Mouse (Mus musculus) frontal cortex, postnatal 25 days (tissue): ENCODE results near the gene Wdr38.
"Not testable (repeated sequence)": the region's sequence is repeated elsewhere in the genome, so short reads cannot be mapped to it uniquely, and the experiment has no call there.

Source experiments
- DNase-seq, 2 experiments: peaks; one replicate each; pipeline ENCODE4 v3.0.0; 2022; ENCODE audit warnings: low spot score in 2 of 2

Wdr38 gene

DNA sequence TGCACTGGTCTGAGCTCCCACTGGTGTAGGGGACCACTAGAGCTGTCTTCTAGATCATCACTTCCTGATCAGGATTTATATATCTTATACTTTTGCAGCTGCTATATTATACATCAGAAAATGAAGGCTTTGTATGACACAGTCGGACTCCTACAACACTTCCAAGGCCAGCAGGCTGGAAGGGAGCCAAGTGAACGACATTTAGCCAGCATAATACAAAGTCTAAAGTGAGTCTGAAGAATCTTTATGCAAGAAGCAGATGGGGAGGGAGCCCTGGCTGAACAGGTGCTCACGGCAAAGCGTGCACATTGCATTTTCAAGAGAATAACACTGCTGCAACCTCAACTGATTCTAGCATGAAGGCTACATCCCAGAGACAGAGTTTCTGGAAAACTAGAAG, 4.8 kb upstream of the Wdr38 start:
- DNase-seq, result no peak

DNA sequence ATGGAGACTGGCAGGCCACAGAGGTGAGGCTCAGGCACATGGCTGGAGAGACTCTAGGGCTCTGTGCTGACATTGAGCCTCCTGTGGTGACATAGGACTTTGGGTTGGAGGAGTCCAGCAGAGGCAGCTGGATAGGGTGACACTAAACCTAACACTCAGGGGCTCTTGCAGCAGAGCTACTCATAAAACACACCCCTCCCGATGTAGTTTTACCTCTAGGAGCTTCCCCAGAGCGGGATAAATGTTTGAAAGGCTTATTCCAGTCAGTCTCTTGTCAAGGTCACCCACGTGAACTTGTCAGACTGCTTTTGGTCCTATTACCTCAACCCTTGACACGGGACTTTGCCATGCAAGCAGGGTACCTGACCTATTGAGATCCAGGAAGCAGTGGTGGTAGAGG, 2.1 kb downstream of the Wdr38 start:
- DNase-seq, result no peak

DNA sequence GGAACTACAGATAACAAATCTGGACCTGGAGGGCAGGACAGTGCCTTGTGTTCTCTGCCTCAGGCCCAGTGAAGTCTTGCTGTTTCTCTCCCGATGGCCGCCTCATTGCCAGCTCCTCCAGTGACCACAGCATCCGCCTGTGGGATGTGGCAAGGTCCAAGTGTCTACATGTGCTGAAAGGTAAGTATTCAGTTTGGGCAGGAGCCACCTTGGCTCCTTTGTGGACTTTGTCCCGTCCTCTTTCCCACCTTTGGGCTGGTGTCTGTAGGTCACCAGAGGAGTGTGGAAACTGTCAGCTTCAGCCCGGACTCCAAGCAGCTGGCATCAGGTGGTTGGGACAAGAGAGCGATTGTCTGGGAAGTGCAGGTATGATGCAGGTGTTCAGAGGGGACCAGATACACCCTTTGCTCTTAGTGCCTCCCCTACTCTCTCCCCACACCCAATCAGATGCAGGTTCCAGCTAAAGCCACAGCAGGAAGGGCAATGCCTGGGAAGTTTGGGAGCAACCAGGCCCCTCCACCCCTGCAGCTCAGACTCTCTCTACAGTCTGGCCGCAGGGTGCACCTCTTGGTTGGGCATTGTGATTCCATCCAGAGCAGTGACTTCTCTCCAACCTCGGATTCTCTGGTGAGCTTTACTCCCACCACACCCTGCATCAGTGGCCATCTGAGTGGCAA, 2.8 kb downstream of the Wdr38 start:
- no peak for DNase-seq

DNA sequence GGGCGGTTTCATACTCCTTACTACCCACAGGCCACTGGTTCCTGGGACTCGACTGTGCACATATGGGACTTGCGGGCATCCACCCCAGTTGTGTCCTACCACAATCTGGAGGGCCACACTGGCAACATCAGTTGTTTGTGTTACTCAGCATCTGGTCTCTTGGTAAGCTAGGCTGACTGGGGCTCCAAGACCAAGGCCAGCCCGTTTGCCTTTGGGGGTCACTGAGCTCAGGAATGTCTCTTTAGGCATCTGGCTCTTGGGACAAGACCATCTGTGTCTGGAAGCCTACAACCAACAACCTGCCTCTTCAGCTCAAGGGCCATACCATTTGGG, 3.3 kb downstream of the Wdr38 start:
- DNase-seq, result no peak

DNA sequence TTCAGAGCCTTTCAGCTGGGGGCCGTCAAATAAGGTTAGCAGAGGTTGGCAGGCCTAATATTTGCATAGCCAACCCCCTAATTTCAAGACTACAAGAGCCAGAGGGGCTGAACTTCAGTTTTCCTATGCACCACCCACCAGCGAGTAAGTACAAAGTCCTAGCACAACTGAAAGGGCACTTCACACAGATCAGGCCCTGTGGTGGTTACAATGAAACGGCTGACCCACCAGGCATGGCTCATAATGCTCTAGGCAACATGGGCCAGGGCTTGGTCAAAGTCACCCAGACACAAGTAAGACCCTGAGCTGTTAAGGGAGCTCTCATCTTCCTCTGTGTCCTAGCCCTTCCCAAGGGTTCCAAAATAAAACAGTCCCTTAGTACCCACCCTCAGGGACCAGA, 4.6 kb downstream of the Wdr38 start:
- DNase-seq, result no peak

DNA sequence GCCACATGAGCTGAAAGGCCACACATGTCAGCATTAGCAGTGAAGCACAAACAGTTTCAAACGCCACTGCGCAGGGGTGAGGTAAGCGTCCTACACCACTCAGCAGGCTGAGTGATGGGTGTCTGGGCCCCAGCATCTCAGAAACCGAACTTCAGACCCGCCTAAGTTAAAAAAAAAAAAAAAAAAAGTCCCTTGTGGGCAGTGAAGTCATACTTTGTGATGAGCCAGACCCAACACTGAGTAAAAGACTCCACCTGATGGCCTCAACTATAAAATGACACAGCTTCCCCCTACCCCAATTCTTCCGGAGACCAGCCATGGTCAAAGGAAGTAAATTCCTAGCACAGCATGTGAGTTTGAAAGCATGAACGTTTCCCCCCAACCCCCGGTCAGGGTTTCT, 5.8 kb downstream of the Wdr38 start:
- DNase-seq, result no peak

DNA sequence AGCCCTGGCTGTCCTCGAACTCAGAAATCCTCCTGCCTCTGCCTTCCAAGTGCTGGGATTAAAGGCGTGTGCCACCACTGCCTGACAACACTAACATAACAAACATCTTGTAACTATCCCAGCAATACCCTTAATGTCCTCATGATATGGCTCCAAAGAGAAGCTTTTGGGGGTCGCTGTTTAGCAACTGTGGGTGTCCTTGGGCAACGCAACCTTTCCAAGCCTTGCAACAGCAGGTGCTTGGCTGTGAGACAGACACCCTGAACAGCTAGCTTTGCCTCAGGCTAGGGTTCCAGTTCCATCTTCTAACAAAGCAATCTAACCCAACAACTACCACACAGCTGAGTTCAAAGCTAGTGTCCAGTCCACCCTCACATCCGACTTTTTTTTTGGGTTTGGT, 6.2 kb downstream of the Wdr38 start:
- DNase-seq, result no peak

DNA sequence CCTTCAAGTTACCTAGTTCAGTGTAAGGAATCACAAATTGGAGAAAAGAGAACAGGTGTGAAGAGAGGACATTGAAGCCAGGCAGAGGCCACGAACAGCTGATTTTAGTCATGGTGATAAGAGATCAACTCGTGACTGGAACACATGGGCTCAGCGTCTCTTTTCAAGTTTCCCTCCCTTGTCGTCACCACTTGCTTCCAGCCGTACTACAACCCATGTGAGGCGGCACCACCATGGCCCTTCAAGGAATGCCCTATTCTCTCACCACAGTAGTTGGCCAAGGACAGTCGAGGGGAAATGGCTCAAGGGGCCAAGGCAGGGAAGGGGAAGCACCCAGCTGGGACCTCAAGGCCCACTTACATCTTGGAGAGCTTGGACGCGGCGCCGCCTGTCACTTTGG, 7.1 kb downstream of the Wdr38 start:
- no peak for DNase-seq

DNA sequence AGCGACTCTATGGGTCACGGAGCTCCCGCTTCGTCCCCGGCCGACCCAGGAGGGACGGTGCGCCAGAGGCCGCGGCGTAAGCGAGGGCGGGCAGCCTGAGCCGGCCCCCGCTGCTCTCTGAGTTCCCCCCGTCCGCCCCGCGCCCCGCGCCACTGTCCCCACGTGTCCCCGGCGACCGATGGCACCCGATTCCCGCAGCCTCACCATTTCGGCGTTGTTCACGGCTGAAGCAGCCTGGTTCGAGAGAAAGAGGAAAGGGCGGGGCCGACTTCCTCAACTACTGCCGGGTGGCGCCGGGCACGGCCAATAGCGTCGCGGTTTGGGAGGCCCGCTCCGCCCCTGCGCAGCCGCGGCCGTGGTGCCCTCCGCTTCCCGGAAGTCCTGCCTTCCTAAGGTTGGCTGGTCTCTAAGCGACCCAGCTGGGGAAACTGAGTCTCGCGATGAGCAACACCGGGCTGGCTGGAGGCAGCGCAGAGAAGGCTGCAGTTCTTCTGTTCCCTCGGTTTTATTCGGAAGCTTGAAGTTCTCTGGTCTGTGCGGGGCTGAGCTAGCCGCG, 7.7 kb downstream of the Wdr38 start, which contains the start of gene Arpc5l:
Gene Arpc5l, plus strand, starts transcription at position 469 of the 556 bp plus-strand sequence.
- peak; percentile 77 to 84 for DNase-seq

DNA sequence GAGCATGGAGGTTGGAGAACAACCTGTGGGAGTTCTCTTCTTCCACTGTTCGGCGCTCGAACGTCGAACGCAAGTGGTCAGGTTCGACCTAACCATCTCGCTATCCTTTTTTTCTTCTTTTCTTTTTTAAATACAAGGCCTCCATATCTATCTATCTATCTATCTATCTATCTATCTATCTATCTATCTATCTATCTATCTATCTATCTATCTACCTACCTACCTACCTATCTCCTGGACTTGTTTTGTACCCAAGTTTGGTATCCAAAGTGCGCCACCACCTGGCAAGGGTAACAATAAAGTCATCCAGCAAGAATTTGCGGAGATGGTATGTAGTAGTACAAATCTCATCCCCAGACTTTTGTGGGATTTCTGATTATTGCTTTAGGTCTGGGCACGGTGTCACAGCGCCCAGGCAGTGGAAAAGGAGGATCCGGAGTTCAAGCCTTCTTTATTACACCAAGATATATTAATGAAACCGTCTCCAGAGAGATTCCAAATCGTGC, 8.4 kb downstream of the Wdr38 start, which contains the start of gene Rpl35:
Gene Rpl35, minus strand, starts transcription at position 51 of the 506 bp plus-strand sequence.
- DNase-seq, result no peak

DNA sequence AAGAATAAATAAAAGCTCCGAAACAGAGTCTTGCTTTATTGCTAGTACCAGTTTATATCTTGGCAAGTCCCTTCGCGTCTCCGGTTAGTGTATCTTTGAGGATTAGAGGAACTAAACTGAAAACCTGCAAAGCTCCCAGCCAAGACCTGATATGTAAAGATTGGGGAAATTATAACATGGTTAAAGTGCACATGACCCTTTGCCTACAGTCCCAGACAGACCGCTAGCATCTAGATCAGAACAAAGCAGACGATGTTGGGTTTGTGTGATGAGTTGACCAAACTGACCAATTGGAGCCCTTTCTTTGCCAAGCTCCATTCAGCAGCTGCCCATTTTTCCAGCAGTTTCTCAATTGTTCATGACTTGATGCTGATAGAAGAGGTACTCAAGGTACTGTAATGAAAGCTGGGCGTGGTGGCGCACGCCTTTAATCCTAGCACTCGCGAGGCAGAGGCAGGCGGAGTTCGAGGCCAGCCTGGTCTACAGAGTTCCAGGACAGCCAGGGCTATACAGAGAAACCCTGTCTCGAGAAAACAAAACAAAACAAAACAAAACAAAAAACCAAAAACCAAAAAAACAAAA, 9.0 kb downstream of the Wdr38 start:
- DNase-seq, result no peak

DNA sequence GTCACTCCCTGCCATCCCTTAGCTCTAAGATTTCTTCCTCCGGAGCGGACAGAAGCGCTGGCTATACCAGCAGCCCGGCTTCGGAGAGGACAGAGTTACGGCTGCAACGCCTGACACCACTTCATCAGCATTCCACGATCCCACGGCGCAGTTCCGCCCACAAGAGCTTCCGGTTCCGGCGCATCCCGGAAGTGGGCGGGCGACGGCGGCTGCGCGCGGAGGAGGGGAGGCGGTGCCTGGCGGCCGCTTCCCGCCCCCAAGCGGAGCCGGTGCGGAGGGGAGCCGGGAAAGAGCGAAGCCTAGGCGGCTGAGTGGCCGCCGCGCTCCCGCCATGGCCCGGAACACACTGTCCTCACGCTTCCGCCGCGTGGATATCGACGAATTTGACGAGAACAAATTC, 10.6 kb downstream of the Wdr38 start:
- peak; percentile 86 to 89 for DNase-seq

DNA sequence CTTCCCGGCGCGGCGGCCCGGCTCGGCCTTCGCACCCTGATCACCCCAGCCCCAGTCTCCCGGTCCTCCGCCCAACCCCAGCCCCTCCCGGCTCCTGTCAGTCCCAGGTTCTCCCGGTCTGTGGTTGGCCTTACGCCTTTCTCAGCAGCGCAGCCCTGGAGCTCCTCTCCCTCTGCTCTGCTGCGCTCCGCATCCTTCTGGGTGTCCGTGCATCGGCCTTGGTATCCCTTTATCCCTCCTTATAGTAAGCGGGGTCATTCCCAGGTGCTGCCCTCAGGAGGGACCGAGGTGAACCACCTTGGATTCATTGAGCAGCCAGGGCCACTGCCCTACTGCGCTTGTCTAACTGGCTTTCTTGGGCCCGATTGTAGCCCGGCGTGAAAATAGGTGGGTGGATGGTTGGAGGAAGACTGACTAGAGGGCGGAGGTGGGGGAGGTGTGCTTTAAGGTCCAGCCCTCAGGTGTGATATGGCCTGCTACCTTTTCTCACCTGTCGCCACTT, 11.1 kb downstream of the Wdr38 start:
- DNase-seq, result no peak

DNA sequence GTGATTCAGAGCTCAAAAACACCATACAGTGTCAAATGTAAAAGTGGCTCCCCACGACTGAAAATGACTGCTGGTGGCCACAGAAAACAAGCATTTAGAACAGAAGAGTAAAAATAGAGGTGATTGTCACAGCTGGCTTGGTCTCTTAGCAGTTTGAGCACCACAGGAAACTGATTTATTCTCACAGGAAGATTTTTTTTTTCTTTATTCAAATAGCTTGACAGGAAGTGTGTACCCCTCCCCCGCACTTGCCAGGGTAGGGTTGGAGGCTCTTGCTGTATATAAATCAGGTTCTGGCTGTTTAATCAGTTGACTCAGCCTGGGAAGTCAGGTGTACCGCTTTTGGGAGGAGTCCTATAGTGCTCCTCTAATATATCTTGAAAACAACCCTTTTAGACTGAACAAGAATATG, 11.7 kb downstream of the Wdr38 start:
- DNase-seq, result peak in 1 of 2 experiments; percentile 43

DNA sequence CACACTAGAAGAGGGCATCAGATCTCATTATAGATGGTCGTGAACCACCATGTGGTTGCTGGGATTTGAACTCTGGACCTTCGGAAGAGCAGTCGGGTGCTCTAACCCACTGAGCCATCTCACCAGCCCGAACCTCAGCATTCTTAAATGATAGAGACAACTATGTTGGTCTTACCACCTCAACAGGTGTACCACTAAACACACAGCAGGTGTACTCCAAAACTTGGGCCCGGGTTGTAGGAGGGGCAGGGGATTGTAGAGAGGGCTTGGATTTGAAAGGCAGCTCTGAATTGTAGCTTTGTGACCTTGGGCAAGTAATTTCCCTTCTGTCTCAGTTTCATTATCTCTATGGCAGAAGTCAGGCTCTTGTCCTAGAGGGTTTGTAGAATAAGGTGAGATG, 12.9 kb downstream of the Wdr38 start:
- not testable (repeated sequence) for DNase-seq

DNA sequence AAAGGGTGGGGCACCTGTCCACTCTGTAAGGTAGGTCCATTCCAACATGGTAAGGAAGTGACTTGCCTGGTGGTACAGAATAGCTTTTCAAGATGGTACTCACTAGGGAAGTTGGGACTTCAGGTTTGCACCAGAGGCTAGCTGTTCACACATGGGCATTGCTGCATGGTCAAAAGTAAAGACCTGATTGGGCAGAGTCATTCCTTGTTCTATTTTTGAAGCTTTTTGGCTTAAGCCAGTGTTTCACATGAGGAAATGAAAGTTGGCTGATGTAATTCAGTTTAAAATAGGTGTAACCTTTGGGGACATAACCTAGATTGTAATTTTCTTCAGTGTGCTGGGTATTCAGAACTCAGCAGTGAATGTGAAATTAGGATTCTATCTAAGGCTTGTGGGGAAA, 14.0 kb downstream of the Wdr38 start:
- DNase-seq, result no peak

DNA sequence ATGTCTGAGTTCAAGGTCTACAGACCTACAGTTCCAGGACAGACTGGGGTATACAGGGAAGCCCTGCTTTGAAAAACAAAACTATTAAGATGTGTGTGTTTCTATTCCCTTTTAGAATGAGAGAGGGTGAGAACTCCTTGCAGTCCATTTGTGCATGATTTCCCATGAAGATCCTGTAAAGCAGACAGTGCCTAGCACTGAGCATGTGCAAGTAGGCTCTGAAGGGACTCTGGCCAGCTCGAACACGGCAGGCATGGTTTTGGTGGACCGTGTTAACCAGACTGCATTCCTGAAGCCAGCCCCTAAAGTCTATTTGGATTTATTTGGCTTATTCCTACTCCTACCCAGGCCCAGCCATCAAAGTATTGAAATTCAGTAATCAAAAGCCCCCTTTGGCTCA, 14.7 kb downstream of the Wdr38 start:
- no peak for DNase-seq

DNA sequence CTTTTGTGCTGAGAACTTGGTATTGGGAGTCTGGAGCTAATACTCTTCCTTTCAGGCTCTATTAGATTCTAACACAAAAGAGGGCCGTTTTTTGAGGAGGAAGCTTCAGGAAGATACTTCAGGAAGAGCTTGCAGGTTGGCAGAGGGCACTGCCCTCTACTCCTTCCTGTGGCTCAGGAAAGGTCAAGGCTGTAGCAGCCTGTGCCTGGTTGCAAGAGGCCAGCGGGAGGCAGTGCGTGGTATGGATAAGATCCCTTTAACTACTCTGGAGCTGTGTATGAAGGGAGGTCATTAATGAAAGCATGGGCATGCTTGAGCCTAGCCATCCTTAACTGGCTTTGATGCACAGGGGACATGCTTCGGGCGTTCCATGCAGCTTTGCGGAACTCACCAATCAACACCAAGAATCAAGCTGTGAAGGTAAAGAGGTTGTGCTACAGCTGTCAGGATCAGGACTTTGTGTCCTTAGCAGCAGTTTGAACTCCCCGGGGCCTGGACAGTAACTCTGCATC, 15.5 kb downstream of the Wdr38 start:
- DNase-seq, result no peak

DNA sequence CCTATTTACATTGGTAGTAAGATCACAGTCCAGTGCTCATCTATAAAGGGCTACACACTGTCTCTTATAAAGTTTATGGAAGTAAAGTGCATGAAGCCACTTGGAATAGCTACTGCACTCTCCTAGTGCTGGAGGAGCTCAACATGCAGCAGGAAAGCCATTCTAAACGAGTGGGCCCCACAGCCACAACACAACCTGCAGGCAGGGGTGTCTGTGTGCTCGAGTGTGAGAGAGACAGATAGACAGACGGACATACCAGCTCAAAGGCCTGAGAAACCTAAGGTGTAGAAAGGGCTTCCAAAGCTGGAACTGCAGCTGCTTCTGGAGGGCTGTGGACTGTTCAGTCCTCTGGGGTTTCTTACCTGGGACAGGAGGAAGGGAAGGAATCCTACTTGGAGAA, 19.3 kb downstream of the Wdr38 start:
- no peak for DNase-seq

DNA sequence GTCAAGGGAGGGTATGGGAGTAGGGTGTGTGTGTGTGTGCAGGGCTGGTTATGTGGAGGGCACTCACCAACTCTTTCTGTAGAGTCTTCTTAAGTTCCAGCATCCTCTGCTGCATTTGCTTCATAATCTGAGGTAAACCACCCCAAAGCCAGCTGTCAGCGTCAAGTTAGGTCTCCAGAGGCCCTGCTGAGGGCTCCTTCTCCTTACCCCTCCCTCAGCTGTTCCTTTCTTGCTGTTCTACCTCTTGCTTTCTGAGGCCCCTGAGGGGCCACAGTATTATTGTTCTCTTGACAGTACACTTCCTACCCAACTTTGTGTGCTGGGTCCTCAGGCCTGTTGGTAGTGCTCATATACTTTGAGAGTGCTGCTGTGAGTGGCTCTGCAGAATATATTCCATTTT, 22.7 kb downstream of the Wdr38 start:
- DNase-seq, result no peak

DNA sequence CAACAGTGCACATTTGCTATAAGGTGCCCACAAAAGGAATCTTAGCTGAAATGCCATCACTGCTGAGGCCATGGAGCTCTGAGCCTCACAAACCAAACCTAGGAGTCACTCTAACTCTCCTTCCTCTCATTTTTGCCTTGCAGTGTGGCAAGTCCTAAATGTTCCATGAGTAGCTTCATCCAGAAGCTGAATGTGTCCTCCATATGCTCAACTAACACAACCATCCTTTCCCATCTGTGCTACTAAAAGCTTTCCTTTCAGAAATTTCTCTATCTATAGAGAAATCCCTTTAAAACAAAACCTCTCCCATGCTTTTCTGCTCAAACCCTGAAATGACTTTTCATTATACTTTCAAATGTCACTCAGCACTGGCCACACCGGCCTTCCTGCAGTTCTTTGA, 34.3 kb downstream of the Wdr38 start:
- DNase-seq, result no peak

DNA sequence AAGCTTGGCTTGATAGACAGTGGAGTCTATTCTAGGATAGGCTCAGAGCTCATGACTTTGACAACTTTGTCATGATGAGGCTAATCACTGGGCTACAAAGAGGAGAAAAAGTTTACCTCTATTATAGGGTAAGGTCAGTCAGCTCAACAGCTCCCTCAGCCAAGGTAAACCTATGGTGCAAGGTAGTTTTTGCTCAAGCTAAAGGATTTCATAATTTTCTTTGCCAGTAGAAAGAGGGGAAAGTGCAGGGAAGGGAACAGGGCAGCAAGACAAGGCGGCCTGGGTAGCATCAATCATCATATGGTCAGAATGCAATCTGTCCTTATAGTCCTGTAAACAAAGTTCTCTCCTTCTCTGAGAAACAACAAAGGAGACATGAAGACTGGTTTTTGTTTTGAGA, 42.9 kb downstream of the Wdr38 start:
- DNase-seq, result no peak

DNA sequence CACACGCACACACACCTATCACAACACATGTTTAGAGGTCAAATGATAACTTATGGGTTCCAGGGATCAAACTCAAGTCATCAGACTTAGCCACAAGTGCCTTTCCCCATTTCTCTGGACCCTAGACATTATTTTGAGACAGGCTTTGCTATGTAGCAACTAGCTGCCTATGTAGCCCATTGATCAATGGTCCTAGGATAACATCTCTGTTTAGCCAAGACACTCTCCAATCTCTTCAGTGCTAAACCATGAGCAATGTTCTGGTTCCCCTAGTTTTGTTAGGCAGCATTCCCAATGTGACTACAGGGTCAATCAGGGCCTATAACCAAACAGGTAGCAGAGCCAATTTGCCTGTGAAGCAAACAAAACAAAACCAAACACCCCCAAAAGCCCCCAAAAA, 51.2 kb downstream of the Wdr38 start:
- DNase-seq, result no peak
